Mouse (Mus musculus) heart, adult 8-10 months (tissue): Measurements from ENCODE around the gene Afg3l1. TPM values are rescaled to one million over a fixed set of nuclear protein-coding genes. Genes with fewer than 3 reads are reported as not detected.
"Not testable (repeated sequence)": the region's sequence is repeated elsewhere in the genome, so short reads cannot be mapped to it uniquely, and the experiment has no call there.

ENCODE experiments used
- DNase-seq: peaks from one replicate; pipeline ENCODE4 v3.0.0; 2022; ENCODE audit warnings: low spot score
- total RNA-seq, 4 experiments: library from RNA; stranded (reverse); gene quantifications; 2 replicates each; pipeline ENCODE4 v1.2.4; 2022

Gene Afg3l1
- total RNA-seq, 4 experiments from 2014 or later = 59.2 to 78.1 (median 73.3) TPM

GRCm38 (mm10) chr8:123514781-123515539 lies 37.3 kb downstream of the Afg3l1 start, which contains the start of gene Dbndd1:
Dbndd1 (minus strand) TSS chr8:123515463.
- DNase-seq = no peak

DNA sequence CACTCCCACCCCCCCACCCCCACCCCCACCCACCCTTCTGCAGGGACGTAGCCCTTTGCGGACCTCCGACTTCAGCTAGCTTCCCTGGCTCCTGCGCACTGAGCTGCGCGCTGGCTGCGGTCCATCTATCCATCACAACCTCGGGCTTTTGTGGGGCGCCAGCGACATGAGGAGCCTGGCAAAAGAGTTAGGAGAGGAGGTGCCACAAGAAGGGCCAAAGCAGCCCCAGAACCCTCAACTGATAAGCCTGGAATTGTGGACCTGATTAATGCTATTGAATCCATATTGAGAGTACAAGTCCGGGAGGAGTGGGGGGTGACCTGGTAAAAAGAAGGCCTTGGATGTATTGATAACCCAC lies 37.8 kb downstream of the Afg3l1 start:
- no peak for DNase-seq

GRCm38 (mm10) chr8:123516596-123516995 lies 38.9 kb downstream of the Afg3l1 start:
- no peak for DNase-seq

DNA sequence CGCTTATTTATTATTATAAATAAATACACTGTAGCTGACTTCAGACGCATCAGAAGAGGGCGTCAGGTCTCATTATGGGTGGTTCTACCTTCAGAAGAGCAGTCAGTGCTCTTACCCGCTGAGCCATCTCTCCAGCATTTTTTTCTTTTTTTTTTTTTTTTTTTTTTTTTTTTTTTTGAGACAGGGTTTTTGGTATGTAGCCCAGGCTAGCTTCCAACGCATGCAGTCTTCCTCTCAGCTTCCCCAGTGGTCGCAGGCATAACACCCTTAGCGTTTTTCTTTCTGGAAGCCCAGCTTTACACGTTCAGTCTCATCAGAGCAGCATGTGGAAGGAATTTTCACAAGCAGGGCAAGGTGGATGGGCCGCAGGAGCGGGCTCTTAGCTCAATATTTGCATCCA lies 40.5 kb downstream of the Afg3l1 start:
- no peak for DNase-seq

GRCm38 (mm10) chr8:123518667-123519066 lies 41.0 kb downstream of the Afg3l1 start, which contains the start of gene Gas8:
Gas8 (plus strand) TSS chr8:123518834.
- DNase-seq = peak; percentile 87

DNA sequence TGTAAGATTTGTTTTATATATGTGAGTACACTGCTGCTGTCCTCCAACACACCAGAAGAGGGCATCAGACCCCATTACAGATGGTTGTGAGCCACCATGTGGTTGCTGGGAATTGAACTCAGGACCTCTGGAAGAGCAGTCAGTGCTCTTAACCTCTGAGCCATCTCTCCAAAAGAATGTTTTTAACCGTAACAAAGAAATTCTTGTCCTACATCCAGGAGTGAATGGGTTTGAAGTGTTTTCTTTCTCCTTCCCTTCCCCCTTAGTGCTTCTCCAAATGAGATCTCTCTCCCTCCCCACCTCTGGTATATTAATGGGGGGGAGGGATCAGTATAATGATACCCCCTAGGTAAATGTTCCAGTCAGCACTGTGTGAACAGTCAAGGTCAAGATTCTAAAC lies 42.3 kb downstream of the Afg3l1 start:
- not testable (repeated sequence) for DNase-seq

DNA sequence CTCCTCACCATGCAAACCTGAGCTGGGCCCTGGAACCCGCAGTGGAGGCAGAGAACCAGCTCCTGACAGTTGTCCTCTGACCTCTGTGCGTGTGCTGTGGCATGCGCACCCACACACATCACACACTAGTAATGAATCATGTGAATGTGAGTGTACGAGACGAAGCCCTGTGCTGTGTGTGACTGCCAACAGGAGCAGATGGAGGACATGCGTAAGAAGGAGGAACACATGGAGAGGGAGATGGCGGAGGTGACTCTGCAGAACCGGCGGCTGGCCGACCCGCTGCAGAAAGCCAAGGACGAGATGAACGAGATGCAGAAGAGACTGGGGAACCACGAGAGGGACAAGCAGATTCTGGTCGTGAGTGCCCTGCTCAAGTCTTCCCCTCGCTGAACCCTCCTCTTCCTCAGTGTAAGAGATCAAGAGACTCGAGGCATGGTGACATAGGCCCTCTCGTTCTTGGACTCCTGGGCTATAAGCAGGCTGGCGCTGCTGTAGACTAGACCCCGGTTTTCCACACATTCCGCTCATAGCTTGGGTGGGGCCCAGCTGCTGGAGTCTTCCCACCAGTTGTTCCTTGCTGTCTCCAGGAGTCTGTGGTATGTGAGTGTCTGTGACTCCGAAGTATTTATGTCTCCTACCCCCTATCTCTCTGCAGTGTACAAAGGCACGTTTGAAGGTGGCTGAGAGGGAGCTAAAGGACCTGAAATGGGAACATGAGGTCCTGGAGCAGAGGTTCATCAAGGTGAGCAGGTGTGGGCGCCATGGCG lies 50.2 kb downstream of the Afg3l1 start:
- no peak for DNase-seq

DNA sequence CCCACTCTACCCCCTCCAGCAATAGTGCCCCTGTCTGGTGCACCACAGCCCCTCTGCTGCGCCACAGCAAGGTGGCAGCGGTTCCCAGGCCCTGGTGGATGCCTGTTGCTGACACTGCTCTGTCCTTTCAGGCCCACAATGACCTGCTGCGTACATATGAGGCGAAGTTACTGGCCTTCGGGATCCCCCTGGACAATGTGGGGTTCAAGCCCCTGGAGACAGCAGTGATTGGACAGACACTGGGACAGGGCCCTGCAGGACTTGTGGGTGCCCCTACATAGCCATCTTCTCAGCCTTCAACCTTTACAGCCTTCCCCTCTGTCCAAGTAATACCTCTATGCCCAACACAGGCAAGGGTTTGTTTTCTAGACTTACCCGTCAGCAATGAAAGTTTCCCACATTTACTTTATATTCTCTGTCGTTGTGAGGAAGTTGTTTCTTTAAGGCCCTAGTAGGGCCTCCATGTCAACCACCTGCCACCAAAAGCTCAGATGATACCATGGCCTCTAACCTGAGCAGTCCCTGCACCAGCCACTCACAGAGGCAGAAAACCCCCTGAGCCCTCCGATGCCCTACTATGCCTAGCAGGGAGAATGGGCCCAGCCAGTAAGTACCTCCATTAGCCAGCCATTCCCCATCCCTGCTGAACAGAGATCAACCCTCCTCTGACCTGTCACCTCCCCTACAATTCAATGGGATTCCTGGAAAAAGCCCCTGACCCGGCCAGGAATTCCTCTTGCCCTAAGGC lies 58.7 kb downstream of the Afg3l1 start:
- DNase-seq = no peak

- DNase-seq = no peak
Measured at GRCm38 (mm10) chr8:123536990-123537380, 59.3 kb downstream of the Afg3l1 start.

- DNase-seq = not testable (repeated sequence)
Measured at GRCm38 (mm10) chr8:123537641-123538040, 59.9 kb downstream of the Afg3l1 start.

Other genes starting within 250 kb of the Afg3l1 start
- gene Spata2l, start 241.7 kb upstream of the Afg3l1 start, total RNA-seq = 1 to 10 TPM; 4.4 to 7.0 (median 6.0) TPM
- gene Zfp276, start 223.7 kb upstream of the Afg3l1 start, total RNA-seq = 10 to 100 TPM in 1 of 4 experiments, 1 to 10 TPM in 3; 8.2 to 10.8 (median 9.2) TPM
- 10 to 100 TPM; 25.5 to 35.0 (median 27.5) TPM for gene Vps9d1, start 223.6 kb upstream of the Afg3l1 start, total RNA-seq
- gene Fanca, start 159.3 kb upstream of the Afg3l1 start, total RNA-seq = 1 to 10 TPM; 5.3 to 7.8 (median 6.3) TPM
- gene Spire2, start 145.2 kb upstream of the Afg3l1 start, total RNA-seq = under 1 TPM in 2 of 4 experiments, not detected in 2; 0.16 to 0.22 TPM
- gene Tcf25, start 104.2 kb upstream of the Afg3l1 start, total RNA-seq = 100 to 1,000 TPM; 135 to 187 (median 158) TPM
- gene Mc1r, start 70.8 kb upstream of the Afg3l1 start, total RNA-seq = not detected
- under 1 TPM; 0.22 to 0.75 (median 0.35) TPM for gene Tubb3, start 66.5 kb upstream of the Afg3l1 start, total RNA-seq
- gene Def8, start 54.4 kb upstream of the Afg3l1 start, total RNA-seq = 10 to 100 TPM; 64.0 to 74.9 (median 68.1) TPM
- not detected for gene Dbndd1, start 37.6 kb downstream of the Afg3l1 start, total RNA-seq
- gene Gas8, start 40.9 kb downstream of the Afg3l1 start, total RNA-seq = 1 to 10 TPM; 2.9 to 5.6 (median 4.0) TPM
- gene Rhou, start 176.0 kb downstream of the Afg3l1 start, total RNA-seq = 1 to 10 TPM; 6.3 to 8.6 (median 7.0) TPM